Comparison of ENCODE assay signal across 28 mouse cellular contexts in genomic region chr16:16346420-16346819, GRCm38 (mm10). TPM values are rescaled to one million over a fixed set of nuclear protein-coding genes. Genes with fewer than 3 reads are reported as not detected.
DNase-seq lines count a peak whose midpoint lies in the region; ATAC-seq and TF ChIP-seq lines count a peak whose summit lies in the region.
"Had no signal": no experiment of that assay in that cellular context is flagged by ENCODE, and none has a peak within 500 bp of the region (broad histone marks: within the 10 kb centered on the region; RNA-seq: fewer than 3 reads in every experiment).

No protein-coding gene starts in this region.

- no peaks in the 10 kb centered on the region for H3K27me3 ChIP-seq in megakaryocyte, embryonic 14.5 days (replicated peaks)
- no peaks in the 10 kb centered on the region for H3K27me3 ChIP-seq in myocyte (ENCODE audit: control insufficient read depth, insufficient read depth, insufficient read length)
- H3K27me3 ChIP-seq in hindbrain, embryonic 13.5 days: no peaks in the 10 kb centered on the region
- H3K27me3 ChIP-seq: embryonic facial prominence, embryonic 12.5 days; embryonic facial prominence, embryonic 15.5 days; forebrain, embryonic 12.5 days; forebrain, embryonic 15.5 days had no signal

- ATAC-seq in megakaryocyte, adult 5-6 weeks (ENCODE audit: poor library complexity, severe bottlenecking): no peak
- ATAC-seq in hindbrain, embryonic 13.5 days (ENCODE audit: low FRiP score): no peak
- ATAC-seq: activated CD4-positive, CD25-positive, alpha-beta regulatory T cell, adult 4 months; CD4-positive, CD25-positive, alpha-beta regulatory T cell, adult 4 months; forebrain, embryonic 15.5 days; hindbrain, postnatal 0 days; inflammation-experienced regulatory T-cells, adult 6 months; intestine, embryonic 16.5 days had no signal

- no peak overlapping the region for H3ac ChIP-seq in myocyte (ENCODE audit: control insufficient read depth, insufficient read length)

- DNase-seq in 416B (ENCODE audit: low read depth): peak; percentile 44
- no peak for DNase-seq in cerebellum, adult 8-10 months
- DNase-seq: adrenal gland, adult 8-10 months; adrenal gland, postnatal 25 days; cerebellum, adult 11-12 months; cerebellum, adult 9-11 months; cerebellum, postnatal 25 days; gastrocnemius, adult 2 months; gastrocnemius, postnatal 14 days; heart, adult 11 months; heart, postnatal 36 days had no signal

- H3K79me2 ChIP-seq in myocyte (ENCODE audit: control insufficient read depth, insufficient read depth): peaks cover 62% of the 10 kb centered on the region

- 92% methylated on average over 5 of the region's 5 CpGs for WGBS in hindbrain, embryonic 13.5 days

- H3K4me1 ChIP-seq in megakaryocyte, embryonic 14.5 days: peaks cover 30% of the 10 kb centered on the region
- H3K4me1 ChIP-seq in hindbrain, embryonic 13.5 days (replicated peaks): no peaks in the 10 kb centered on the region
- H3K4me1 ChIP-seq: embryonic facial prominence, embryonic 12.5 days; embryonic facial prominence, embryonic 15.5 days; forebrain, embryonic 12.5 days; forebrain, embryonic 15.5 days; hindbrain, embryonic 10.5 days had no signal

- H3K9ac ChIP-seq in hindbrain, embryonic 13.5 days: no peak overlapping the region
- H3K9ac ChIP-seq: embryonic facial prominence, embryonic 12.5 days; embryonic facial prominence, embryonic 15.5 days; forebrain, embryonic 12.5 days; forebrain, embryonic 15.5 days; hindbrain, embryonic 14.5 days had no signal

- H3K9me3 ChIP-seq in megakaryocyte, embryonic 14.5 days: no peaks in the 10 kb centered on the region
- no peaks in the 10 kb centered on the region for H3K9me3 ChIP-seq in hindbrain, embryonic 13.5 days
- H3K9me3 ChIP-seq: embryonic facial prominence, embryonic 12.5 days; embryonic facial prominence, embryonic 15.5 days; forebrain, embryonic 12.5 days; forebrain, embryonic 15.5 days had no signal

- peak overlapping the region; percentile 48 for H3K4me3 ChIP-seq in megakaryocyte, embryonic 14.5 days (replicated peaks)
- no peak overlapping the region for H3K4me3 ChIP-seq in myocyte
- no peak overlapping the region for H3K4me3 ChIP-seq in hindbrain, embryonic 13.5 days
- H3K4me3 ChIP-seq: embryonic facial prominence, embryonic 12.5 days; embryonic facial prominence, embryonic 15.5 days; erythroblast, embryonic 14.5 days; forebrain, embryonic 12.5 days; forebrain, embryonic 15.5 days; gastrocnemius, adult 2 months; hindbrain, embryonic 10.5 days had no signal

- TF ChIP-seq POLR2A in myocyte (IDR thresholded peaks at IDR 0.05; ENCODE audit: insufficient read length, low read depth): no peak

- H3K27ac ChIP-seq in hindbrain, embryonic 13.5 days: no peak overlapping the region
- H3K27ac ChIP-seq: embryonic facial prominence, embryonic 12.5 days; embryonic facial prominence, embryonic 15.5 days; forebrain, embryonic 12.5 days; forebrain, embryonic 15.5 days; gastrocnemius, adult 2 months; hindbrain, embryonic 10.5 days; hindbrain, embryonic 14.5 days; hindbrain, postnatal 0 days had no signal

- H3K36me3 ChIP-seq in megakaryocyte, embryonic 14.5 days (replicated peaks; ENCODE audit: low read length): peaks cover 69% of the 10 kb centered on the region
- peaks cover 17% of the 10 kb centered on the region for H3K36me3 ChIP-seq in myocyte (ENCODE audit: control insufficient read depth, insufficient read depth)
- peaks cover 8% of the 10 kb centered on the region; the same call in 1 of the 2 replicates for H3K36me3 ChIP-seq in hindbrain, embryonic 13.5 days
- H3K36me3 ChIP-seq: embryonic facial prominence, embryonic 12.5 days had no signal

- peak overlapping the region; percentile 16 for H3K4me2 ChIP-seq in myocyte (ENCODE audit: low read depth)
- H3K4me2 ChIP-seq in hindbrain, embryonic 13.5 days: no peak overlapping the region
- H3K4me2 ChIP-seq: embryonic facial prominence, embryonic 12.5 days; embryonic facial prominence, embryonic 15.5 days; forebrain, embryonic 12.5 days; forebrain, embryonic 15.5 days; heart, embryonic 11.5 days; hindbrain, embryonic 14.5 days had no signal

TF ChIP-seq in myocyte, 11 proteins besides CTCF, POLR2A, EP300 and RAD21:
- TF ChIP-seq E2F4 (IDR thresholded peaks at IDR 0.05; ENCODE audit: insufficient read depth) (no peak), MYOG (IDR thresholded peaks at IDR 0.05; ENCODE audit: control insufficient read depth in 1 of 3, insufficient read depth in 1 of 3, insufficient read length in 2 of 3, low read depth in 2 of 3) (peak in 2 of 3 experiments; percentile 22 to 58), MYOD1 (IDR thresholded peaks at IDR 0.05; ENCODE audit: control insufficient read depth in 1 of 3, insufficient read length in 2 of 3, low read depth in 2 of 3) (peak in 1 of 3 experiments; percentile 52)

RNA-seq across cellular contexts. Expression of gene Dnm1l, which starts 12.3 kb away (rescaled TPM):
- 3.7 TPM in 1 of 2 replicates, not detected in the other for polyA plus RNA-seq in megakaryocyte, embryonic 14.5 days (2012; ENCODE audit: insufficient read depth, low replicate concordance)
- 54.2 TPM in 2 replicates for total RNA-seq in megakaryocyte, adult 5-6 weeks (2015)
- 38.9 and 45.5 TPM in 2 replicates for total RNA-seq in megakaryocyte, adult 5-6 weeks (2017)
- 19.2 TPM for polyA plus RNA-seq in myocyte (2012; fragmentation: generic; extraction: Trizol)
- 100 and 102 TPM in 2 replicates for polyA plus RNA-seq in hindbrain, embryonic 13.5 days (2015; fragmentation: Nextera tagmentation; extraction: Ambion mirVana)

RNA-seq across cellular contexts. Expression of gene Yars2, which starts 43.7 kb away (rescaled TPM):
- 20.8 and 21.5 TPM in 2 replicates for polyA plus RNA-seq in megakaryocyte, embryonic 14.5 days (2012; ENCODE audit: insufficient read depth, low replicate concordance)
- 17.6 and 22.9 TPM in 2 replicates for total RNA-seq in megakaryocyte, adult 5-6 weeks (2015)
- 6.8 and 10.4 TPM in 2 replicates for total RNA-seq in megakaryocyte, adult 5-6 weeks (2017)
- polyA plus RNA-seq in myocyte (2012; fragmentation: generic; extraction: Trizol): 18.5 TPM
- polyA plus RNA-seq in hindbrain, embryonic 13.5 days (2015; fragmentation: Nextera tagmentation; extraction: Ambion mirVana): 27.5 and 27.6 TPM in 2 replicates
